Mouse (Mus musculus) midbrain, embryonic 13.5 days (tissue): ENCODE results near the gene Tas2r129. TPM values are rescaled to one million over a fixed set of nuclear protein-coding genes. Genes with fewer than 3 reads are reported as not detected.
"Not testable (repeated sequence)": the region's sequence is repeated elsewhere in the genome, so short reads cannot be mapped to it uniquely, and the experiment has no call there.

Experiments used
- ATAC-seq: fragments of 200-750 bp; cut with Nextera tagmentation; 2 replicates; pipeline ENCODE4 v1.8.0; 2017; ENCODE audit warnings: mild to moderate bottlenecking, moderate TSS enrichment, moderate library complexity
- H3K27ac ChIP-seq: fragments of 300-500 bp; sonication (generic); 2 replicates; pipeline ENCODE4 v1.5.1; 2015; ENCODE audit warnings: inconsistent platforms, mild to moderate bottlenecking, moderate library complexity
- H3K27me3 ChIP-seq: fragments of 300-500 bp; sonication (generic); 2 replicates; pipeline ENCODE4 v1.6.1; 2015; ENCODE audit warnings: mild to moderate bottlenecking, inconsistent platforms
- H3K36me3 ChIP-seq: fragments of 300-500 bp; sonication (generic); 2 replicates; pipeline ENCODE4 v1.6.1; 2015; ENCODE audit warnings: mild to moderate bottlenecking, inconsistent platforms
- H3K4me1 ChIP-seq: fragments of 300-500 bp; sonication (generic); replicated peaks from 2 replicates; pipeline ENCODE4 v1.6.1; 2015; ENCODE audit warnings: inconsistent platforms
- H3K4me2 ChIP-seq: fragments of 300-500 bp; sonication (generic); replicated peaks from 2 replicates; pipeline ENCODE4 v1.6.1; 2015; ENCODE audit warnings: moderate library complexity, mild to moderate bottlenecking, inconsistent platforms
- H3K4me3 ChIP-seq: fragments of 300-500 bp; sonication (generic); replicated peaks from 2 replicates; pipeline ENCODE4 v1.5.1; 2015; ENCODE audit warnings: mild to moderate bottlenecking, inconsistent platforms
- H3K9ac ChIP-seq: fragments of 300-500 bp; sonication (generic); replicated peaks from 2 replicates; pipeline ENCODE4 v1.6.1; 2015; ENCODE audit warnings: mild to moderate bottlenecking, inconsistent platforms
- H3K9me3 ChIP-seq: fragments of 300-500 bp; sonication (generic); 2 replicates; pipeline ENCODE4 v1.6.1; 2016; ENCODE audit warnings: mild to moderate bottlenecking, inconsistent platforms
- WGBS: fragments of 180-500 bp; shearing (Covaris S2); methylation state at CpG from one replicate; pipeline ENCODE4 v1.1.7; 2015; 5-methylcytosine and 5-hydroxymethylcytosine counted together
- polyA plus RNA-seq: library from polyadenylated mRNA; unstranded; fragments of >200 nt; fragmentation: Nextera tagmentation; extraction: Ambion mirVana; gene quantifications from 2 replicates; pipeline ENCODE4 v1.2.1, GENCODE M21; 2015

Tas2r129 gene
- polyA plus RNA-seq, result not detected in 2 replicates

DNA sequence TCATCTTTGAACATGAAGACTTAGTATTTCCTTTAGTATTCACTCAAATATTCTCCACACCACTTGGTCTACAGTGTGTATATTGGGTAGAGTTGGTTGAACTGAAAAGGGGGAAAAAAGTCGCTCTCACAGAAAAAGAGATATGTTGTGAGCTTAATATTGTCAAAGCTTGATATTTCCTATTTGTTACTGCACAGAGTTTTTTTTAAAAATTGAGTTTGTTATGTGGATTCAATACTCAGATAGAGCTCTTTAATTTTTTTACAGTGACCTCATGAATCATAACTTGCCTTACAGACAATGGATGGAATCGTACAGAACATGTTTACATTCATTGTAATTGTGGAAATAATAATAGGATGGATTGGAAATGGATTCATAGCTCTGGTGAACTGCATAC, at the start of gene Tas2r129:
Tas2r129 (plus strand) TSS at position 301 of the 400 bp plus-strand sequence.
- Histone ChIP-seq H3K4me2 (no peak within 1 kb of the TSS), H3K4me3 (no peak within 1 kb of the TSS), H3K9ac (no peak within 1 kb of the TSS), H3K36me3 (no peaks in the 10 kb centered on the region), H3K4me1 (no peaks in the 10 kb centered on the region), H3K27ac (no peak within 1 kb of the TSS), H3K9me3 (no peaks in the 10 kb centered on the region), H3K27me3 (no peaks in the 10 kb centered on the region)
- ATAC-seq, result no peak
- WGBS, result 86% methylated on average over 2 of the region's 2 CpGs

DNA sequence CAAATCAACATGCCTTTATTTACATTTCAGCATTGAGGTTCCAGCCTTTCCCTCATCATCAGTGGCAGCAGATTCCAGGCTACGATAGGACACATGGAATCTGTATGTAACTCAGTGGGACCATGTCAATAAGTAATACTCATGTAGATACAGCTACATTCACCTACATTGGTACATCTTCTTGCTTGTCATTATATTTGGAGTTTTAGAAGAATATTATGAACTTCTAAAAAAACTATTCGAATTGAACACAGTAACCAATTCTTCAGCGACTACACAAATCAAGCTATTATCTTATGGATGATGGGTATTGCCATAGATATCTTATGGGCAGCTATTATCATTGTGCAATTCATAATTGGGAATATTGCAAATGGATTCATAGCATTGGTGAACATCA, 41.6 kb upstream of the Tas2r129 start, which contains the start of gene Tas2r125:
Tas2r125 (plus strand) TSS at position 301 of the 400 bp plus-strand sequence.
- H3K4me2 ChIP-seq, result no peak within 1 kb of the TSS
- ATAC-seq, result no peak
- H3K4me3 ChIP-seq, result no peak within 1 kb of the TSS
- 92% methylated on average over 3 of the region's 3 CpGs for WGBS
- H3K27me3 ChIP-seq, result no peaks in the 10 kb centered on the region
- no peak within 1 kb of the TSS for H3K9ac ChIP-seq
- H3K9me3 ChIP-seq, result no peaks in the 10 kb centered on the region
- H3K36me3 ChIP-seq, result no peaks in the 10 kb centered on the region
- no peak within 1 kb of the TSS for H3K27ac ChIP-seq
- H3K4me1 ChIP-seq, result no peaks in the 10 kb centered on the region

DNA sequence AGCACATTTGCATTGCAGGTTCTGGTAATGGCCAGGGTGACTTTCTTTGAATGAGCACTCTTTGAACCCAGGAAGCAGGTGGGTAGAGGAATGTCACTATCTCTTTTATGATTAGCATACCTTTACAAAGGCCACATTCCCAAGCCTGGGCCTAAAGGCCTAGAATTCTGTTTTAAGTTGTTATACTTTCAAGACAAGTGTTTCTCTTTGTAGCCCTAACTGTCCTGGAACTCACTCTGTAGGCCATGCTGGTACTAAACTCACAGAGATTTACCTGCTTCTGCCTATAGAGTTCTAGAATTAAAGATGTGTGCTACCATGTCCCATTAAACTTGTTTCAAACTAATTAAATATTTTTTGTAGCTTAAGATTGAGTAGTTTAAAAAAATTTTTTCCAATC, 9.5 kb upstream of the Tas2r129 start:
- ATAC-seq, H3K4me3 ChIP-seq, H3K36me3 ChIP-seq, H3K4me2 ChIP-seq, H3K9ac ChIP-seq, H3K27me3 ChIP-seq, H3K9me3 ChIP-seq, H3K4me1 ChIP-seq, H3K27ac ChIP-seq: not testable (repeated sequence)

DNA sequence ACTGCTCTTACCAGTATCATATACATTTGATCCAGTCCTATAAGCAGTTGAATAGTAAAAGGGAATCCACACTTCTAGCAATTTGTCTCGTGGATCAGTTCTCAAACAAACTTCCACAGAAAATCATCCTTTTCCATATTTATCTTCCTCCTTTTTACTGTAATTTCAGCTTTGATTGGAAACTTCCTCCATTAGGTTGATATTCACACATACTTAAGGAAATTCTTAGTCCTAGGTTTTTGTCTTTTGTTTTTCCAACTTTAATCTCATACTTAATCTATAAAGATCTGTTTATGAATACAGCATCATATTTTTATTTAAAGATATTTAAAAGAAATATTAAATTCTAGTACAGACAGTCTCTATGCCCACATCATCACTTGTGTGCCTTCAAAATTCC, 6.9 kb downstream of the Tas2r129 start, which contains the start of gene Tas2r131:
Tas2r131 (minus strand) TSS at position 101 of the 400 bp plus-strand sequence.
- 49% methylated on average over 1 of the region's 1 CpGs for WGBS
- H3K4me3 ChIP-seq, result no peak within 1 kb of the TSS
- no peak within 1 kb of the TSS for H3K4me2 ChIP-seq
- no peaks in the 10 kb centered on the region for H3K36me3 ChIP-seq
- no peaks in the 10 kb centered on the region for H3K4me1 ChIP-seq
- no peak for ATAC-seq
- H3K9me3 ChIP-seq, result no peaks in the 10 kb centered on the region
- H3K27me3 ChIP-seq, result no peaks in the 10 kb centered on the region
- no peak within 1 kb of the TSS for H3K27ac ChIP-seq
- no peak within 1 kb of the TSS for H3K9ac ChIP-seq

DNA sequence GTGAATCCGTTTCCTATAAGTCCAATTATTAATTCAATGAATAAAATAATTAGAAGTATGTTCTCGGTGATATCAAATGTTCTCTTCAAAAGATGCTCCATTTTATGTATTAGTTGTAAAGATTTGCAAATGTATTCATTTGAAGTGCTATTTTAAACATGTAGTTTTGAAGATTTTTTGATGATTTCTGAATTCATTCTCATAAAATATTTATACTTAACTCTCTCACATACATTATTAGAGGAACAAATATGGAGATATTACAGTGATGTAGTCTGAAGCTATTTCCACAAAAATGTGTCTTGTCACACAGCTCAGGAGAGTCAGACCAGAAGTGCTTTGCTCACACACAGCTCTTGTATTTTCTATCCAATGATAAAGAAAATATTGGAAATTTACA, 30.0 kb downstream of the Tas2r129 start, which contains the start of gene Tas2r109:
Tas2r109 (minus strand) TSS at position 101 of the 400 bp plus-strand sequence.
- Histone ChIP-seq H3K9ac (no peak within 1 kb of the TSS), H3K36me3 (no peaks in the 10 kb centered on the region), H3K4me1 (no peaks in the 10 kb centered on the region), H3K9me3 (no peaks in the 10 kb centered on the region), H3K27ac (no peak within 1 kb of the TSS), H3K4me3 (no peak within 1 kb of the TSS), H3K4me2 (no peak within 1 kb of the TSS), H3K27me3 (no peaks in the 10 kb centered on the region)
- ATAC-seq, result no peak
- WGBS, result 83% methylated on average over 2 of the region's 2 CpGs

Other genes with a start within 250 kb of the Tas2r129 start
- not detected in 2 replicates for gene Tas2r122, start 239.2 kb upstream of the Tas2r129 start, polyA plus RNA-seq
- gene Tas2r115, start 213.1 kb upstream of the Tas2r129 start, polyA plus RNA-seq, result not detected in 2 replicates
- gene Tas2r124, start 196.4 kb upstream of the Tas2r129 start, polyA plus RNA-seq, result not detected in 2 replicates
- not detected in 2 replicates for gene Tas2r102, start 189.0 kb upstream of the Tas2r129 start, polyA plus RNA-seq
- gene Tas2r136, start 172.9 kb upstream of the Tas2r129 start, polyA plus RNA-seq, result not detected in 2 replicates
- gene Tas2r117, start 148.3 kb upstream of the Tas2r129 start, polyA plus RNA-seq, result not detected in 2 replicates
- gene Tas2r123, start 104.0 kb upstream of the Tas2r129 start, polyA plus RNA-seq, result not detected in 2 replicates
- gene Tas2r116, start 95.7 kb upstream of the Tas2r129 start, polyA plus RNA-seq, result not detected in 2 replicates
- not detected in 2 replicates for gene Tas2r110, start 83.1 kb upstream of the Tas2r129 start, polyA plus RNA-seq
- gene Tas2r113, start 58.1 kb upstream of the Tas2r129 start, polyA plus RNA-seq, result not detected in 2 replicates
- gene Tas2r125, start 41.5 kb upstream of the Tas2r129 start, polyA plus RNA-seq, result not detected in 2 replicates
- not detected in 2 replicates for gene Tas2r131, start 6.8 kb downstream of the Tas2r129 start, polyA plus RNA-seq
- not detected in 2 replicates for gene Tas2r109, start 29.9 kb downstream of the Tas2r129 start, polyA plus RNA-seq
- gene Tas2r103, start 86.0 kb downstream of the Tas2r129 start, polyA plus RNA-seq, result not detected in 2 replicates
- gene Tas2r140, start 104.7 kb downstream of the Tas2r129 start, polyA plus RNA-seq, result not detected in 2 replicates
- 113 and 140 TPM in 2 replicates for gene Smim10l1, start 153.8 kb downstream of the Tas2r129 start, polyA plus RNA-seq